Mouse (Mus musculus) testis, adult 2 months (tissue): ENCODE measurements at regions not wholly inside any gene's neighbourhood (a gene's known extent, or its start where the extent isn't known, plus 50 kb on each side); places are given as distances from the start of the nearest gene placed in this dataset.

ENCODE experiments used
- H3K27ac ChIP-seq: fragments of 200-500 bp; 2 replicates; pipeline ENCODE4 v1.5.1; 2012; ENCODE audit warnings: low read depth, low read length; ENCODE audit not compliant: control insufficient read depth, insufficient read depth
- H3K27me3 ChIP-seq: fragments of 200-500 bp; 2 replicates; pipeline ENCODE4 v1.6.1; 2012; ENCODE audit warnings: mild to moderate bottlenecking, low read length, moderate library complexity; ENCODE audit not compliant: control insufficient read depth, insufficient read depth
- H3K36me3 ChIP-seq: fragments of 200-500 bp; 2 replicates; pipeline ENCODE4 v1.6.1; 2012; ENCODE audit warnings: mild to moderate bottlenecking, low read length; ENCODE audit not compliant: control insufficient read depth, insufficient read depth
- H3K4me1 ChIP-seq: fragments of 200-500 bp; 2 replicates; pipeline ENCODE4 v1.6.1; 2012; ENCODE audit warnings: low read length; ENCODE audit not compliant: control insufficient read depth, insufficient read depth
- H3K4me3 ChIP-seq: fragments of 200-500 bp; 2 replicates; pipeline ENCODE4 v1.5.1; 2012; ENCODE audit warnings: low read depth, mild to moderate bottlenecking, low read length, moderate library complexity, mixed read lengths; ENCODE audit not compliant: control insufficient read depth
- CTCF ChIP-seq: fragments of 200-500 bp; IDR thresholded peaks from 2 replicates; pipeline ENCODE4 v1.5.1; 2012; ENCODE audit warnings: low read depth, mild to moderate bottlenecking, inconsistent platforms, low read length, moderate library complexity; ENCODE audit not compliant: control insufficient read depth, insufficient read depth, insufficient replicate concordance
- POLR2A ChIP-seq: fragments of 200-500 bp; IDR thresholded peaks from 2 replicates; pipeline ENCODE4 v1.6.1; 2012; ENCODE audit warnings: low read depth, mild to moderate bottlenecking, inconsistent platforms, low read length, moderate library complexity; ENCODE audit not compliant: control insufficient read depth

- Histone ChIP-seq H3K27me3 (no peaks in the 10 kb centered on the region), H3K4me1 (no peaks in the 10 kb centered on the region), H3K4me3 (no peak overlapping the region), H3K36me3 (no peaks in the 10 kb centered on the region), H3K27ac (no peak overlapping the region)
- no peak for TF ChIP-seq CTCF
- no peak for TF ChIP-seq POLR2A
These were observed 52.0 kb upstream of the Trp53i11 start for GRCm38 (mm10) chr2:93135324-93135723.

GRCm38 (mm10) chr2:93133301-93133971 lies 53.9 kb upstream of the Trp53i11 start:
- no peak overlapping the region for H3K4me3 ChIP-seq
- H3K4me1 ChIP-seq: no peaks in the 10 kb centered on the region
- no peaks in the 10 kb centered on the region for H3K27me3 ChIP-seq
- TF ChIP-seq CTCF: no peak
- TF ChIP-seq POLR2A: no peak
- no peaks in the 10 kb centered on the region for H3K36me3 ChIP-seq
- no peak overlapping the region for H3K27ac ChIP-seq

- TF ChIP-seq POLR2A: no peak
- TF ChIP-seq CTCF: no peak
- no peak overlapping the region for H3K27ac ChIP-seq
These were observed 55.3 kb upstream of the Trp53i11 start for GRCm38 (mm10) chr2:93131825-93132623.

GRCm38 (mm10) chr2:93131236-93131635 lies 56.1 kb upstream of the Trp53i11 start:
- H3K27ac ChIP-seq: no peak overlapping the region
- no peak for TF ChIP-seq POLR2A
- TF ChIP-seq CTCF: no peak
- no peaks in the 10 kb centered on the region for H3K4me1 ChIP-seq
- H3K4me3 ChIP-seq: no peak overlapping the region
- no peaks in the 10 kb centered on the region for H3K27me3 ChIP-seq
- no peaks in the 10 kb centered on the region for H3K36me3 ChIP-seq

More at GRCm38 (mm10) chr2:93131825-93132623, 55.3 kb upstream of the Trp53i11 start:
- Histone ChIP-seq H3K27me3 (no peaks in the 10 kb centered on the region), H3K4me1 (no peaks in the 10 kb centered on the region), H3K36me3 (no peaks in the 10 kb centered on the region), H3K4me3 (no peak overlapping the region)

GRCm38 (mm10) chr2:93129176-93129575 lies 58.2 kb upstream of the Trp53i11 start:
- Histone ChIP-seq H3K27me3 (no peaks in the 10 kb centered on the region), H3K36me3 (no peaks in the 10 kb centered on the region), H3K4me3 (no peak overlapping the region), H3K4me1 (no peaks in the 10 kb centered on the region), H3K27ac (no peak overlapping the region)
- no peak for TF ChIP-seq POLR2A
- TF ChIP-seq CTCF: no peak

GRCm38 (mm10) chr2:93126595-93127165 lies 60.7 kb upstream of the Trp53i11 start:
- Histone ChIP-seq H3K4me1 (no peaks in the 10 kb centered on the region), H3K4me3 (no peak overlapping the region), H3K27ac (no peak overlapping the region), H3K27me3 (no peaks in the 10 kb centered on the region), H3K36me3 (no peaks in the 10 kb centered on the region)
- TF ChIP-seq POLR2A (no peak), CTCF (no peak)

- Histone ChIP-seq H3K27me3 (no peaks in the 10 kb centered on the region), H3K27ac (no peak overlapping the region), H3K4me3 (no peak overlapping the region), H3K4me1 (no peaks in the 10 kb centered on the region), H3K36me3 (no peaks in the 10 kb centered on the region)
- TF ChIP-seq POLR2A (no peak), CTCF (no peak)
These were observed 61.2 kb upstream of the Trp53i11 start for GRCm38 (mm10) chr2:93126112-93126511.
